Mouse (Mus musculus): ENCODE measurements around the gene Lpin3.

- no peak for TF ChIP-seq CTCF (IDR thresholded peaks at IDR 0.05; ENCODE audit: control insufficient read depth, insufficient read depth, low read length)
- TF ChIP-seq POLR2A (IDR thresholded peaks at IDR 0.05; ENCODE audit: borderline replicate concordance, control insufficient read depth, low read depth, low read length): no peak
Observed at GRCm38 (mm10) chr2:160917313-160917712, 36.8 kb downstream of the Lpin3 start.
